Mouse (Mus musculus): Measurements from ENCODE around the gene Qprt. TPM values are rescaled to one million over a fixed set of nuclear protein-coding genes. Genes with fewer than 3 reads are reported as not detected.

The Qprt gene
- total RNA-seq (2023): 10 to 100 TPM; 10.5 to 12.1 TPM

GRCm38 (mm10) chr7:127121911-127122270, at the start of gene Qprt:
Gene Qprt (minus strand): TSS chr7:127122226.

GRCm38 (mm10) chr7:127137262-127138017, 15.4 kb upstream of the Qprt start, which contains the start of gene Spn:
Gene Spn (minus strand): TSS chr7:127137823.

GRCm38 (mm10) chr7:127091114-127091896, 30.7 kb downstream of the Qprt start, which contains the start of gene AI467606:
Gene AI467606 (plus strand): TSS chr7:127091359.

GRCm38 (mm10) chr7:127087278-127088010, 34.6 kb downstream of the Qprt start, which contains the start of gene Zg16:
Gene Zg16 (minus strand): TSS chr7:127087328.

Other genes with a start within 250 kb of the Qprt start
- 10 to 100 TPM; 71.6 to 71.9 TPM for gene Taok2, start 237.5 kb downstream of the Qprt start, total RNA-seq (2023)
- gene Tmem219, start 199.3 kb downstream of the Qprt start, total RNA-seq (2023): 10 to 100 TPM; 63.5 to 71.0 TPM
- 10 to 100 TPM; 31.5 to 32.7 TPM for gene Kctd13, start 193.3 kb downstream of the Qprt start, total RNA-seq (2023)
- gene Asphd1, start 172.6 kb downstream of the Qprt start, total RNA-seq (2023): not detected
- 1 to 10 TPM; 2.2 to 4.1 TPM for gene Sez6l2, start 171.7 kb downstream of the Qprt start, total RNA-seq (2023)
- gene Cdipt, start 146.3 kb downstream of the Qprt start, total RNA-seq (2023): 10 to 100 TPM; 84.1 to 92.1 TPM
- gene Cdiptos, start 146.1 kb downstream of the Qprt start, total RNA-seq (2023): 1 to 10 TPM; 3.5 to 3.7 TPM
- gene Mvp, start 107.6 kb downstream of the Qprt start, total RNA-seq (2023): 100 to 1,000 TPM; 116 to 123 TPM
- 1 to 10 TPM in 1 of 2 experiments, not detected in 1; 9.0 TPM for gene Pagr1b, start 105.7 kb downstream of the Qprt start, total RNA-seq (2023)
- 10 to 100 TPM in 1 of 2 experiments, 1 to 10 TPM in 1; 2.2 to 14.5 TPM for gene Pagr1a, start 104.9 kb downstream of the Qprt start, total RNA-seq (2023)
- 10 to 100 TPM; 29.0 to 34.8 TPM for gene Gm42742, start 101.1 kb downstream of the Qprt start, total RNA-seq (2023)
- 1 to 10 TPM; 1.3 TPM for gene Prrt2, start 101.0 kb downstream of the Qprt start, total RNA-seq (2023)
- gene Maz, start 95.2 kb downstream of the Qprt start, total RNA-seq (2023): 100 to 1,000 TPM; 166 to 172 TPM
- gene Kif22, start 79.8 kb downstream of the Qprt start, total RNA-seq (2023): 1 to 10 TPM; 1.7 to 2.3 TPM
- under 1 TPM in 1 of 2 experiments, not detected in 1; 0.85 TPM for gene Zg16, start 34.9 kb downstream of the Qprt start, total RNA-seq (2023)
- gene AI467606, start 30.9 kb downstream of the Qprt start, total RNA-seq (2023): 10 to 100 TPM; 64.8 to 66.9 TPM
- 100 to 1,000 TPM; 289 to 346 TPM for gene Spn, start 15.6 kb upstream of the Qprt start, total RNA-seq (2023)
- 10 to 100 TPM; 52.2 to 60.9 TPM for gene Cd2bp2, start 73.8 kb upstream of the Qprt start, total RNA-seq (2023)
- gene Tbc1d10b, start 86.2 kb upstream of the Qprt start, total RNA-seq (2023): 100 to 1,000 TPM in 1 of 2 experiments, 10 to 100 TPM in 1; 94.8 to 106 TPM
- not detected for gene Mylpf, start 86.7 kb upstream of the Qprt start, total RNA-seq (2023)
- gene Zfp553, start 110.8 kb upstream of the Qprt start, total RNA-seq (2023): 1 to 10 TPM; 4.5 TPM
- 1 to 10 TPM; 5.4 to 5.5 TPM for gene Sept1, start 110.9 kb upstream of the Qprt start, total RNA-seq (2023)
- gene Zfp771, start 122.0 kb upstream of the Qprt start, total RNA-seq (2023): 1 to 10 TPM; 7.0 to 8.8 TPM
- 10 to 100 TPM; 15.2 to 17.6 TPM for gene Dctpp1, start 138.5 kb upstream of the Qprt start, total RNA-seq (2023)
- 10 to 100 TPM; 66.0 to 73.4 TPM for gene Sephs2, start 151.8 kb upstream of the Qprt start, total RNA-seq (2023)
- gene Itgal, start 174.0 kb upstream of the Qprt start, total RNA-seq (2023): 100 to 1,000 TPM; 900 to 916 TPM
- gene Zfp768, start 223.4 kb upstream of the Qprt start, total RNA-seq (2023): 1 to 10 TPM; 6.1 to 7.0 TPM